Mouse (Mus musculus): ENCODE results near the gene Btbd16. TPM values are rescaled to one million over a fixed set of nuclear protein-coding genes. Genes with fewer than 3 reads are reported as not detected.
A peak's percentile ranks its signal among the peaks of the same experiment; 100 is the strongest.

The Btbd16 gene
- total RNA-seq, 2 experiments from 2014 or later: 0.74 to 0.94 TPM

- peak in 1 of 2 experiments; percentile 27 for DNase-seq (ENCODE audit: low spot score in 2 of 2)
Observed at GRCm38 (mm10) chr7:130860721-130861142, 86.9 kb downstream of the Btbd16 start.

- DNase-seq (ENCODE audit: low spot score in 2 of 2): peak; percentile 26 to 58
Observed at GRCm38 (mm10) chr7:130862501-130862900, 88.6 kb downstream of the Btbd16 start.

GRCm38 (mm10) chr7:130864711-130865110 is 90.8 kb downstream of the Btbd16 start:
- no peak for DNase-seq (ENCODE audit: low spot score in 2 of 2)

GRCm38 (mm10) chr7:130865613-130866591 is 92.0 kb downstream of the Btbd16 start, which contains the start of gene Plekha1:
Plekha1 (plus strand) TSS chr7:130865756.
- DNase-seq (ENCODE audit: low spot score in 2 of 2): peak; percentile 99

- DNase-seq (ENCODE audit: low spot score in 2 of 2): no peak
Observed at GRCm38 (mm10) chr7:130866640-130867039, 92.8 kb downstream of the Btbd16 start.

- DNase-seq (ENCODE audit: low spot score in 2 of 2): no peak
Observed at GRCm38 (mm10) chr7:130867256-130867655, 93.4 kb downstream of the Btbd16 start.

Other genes with a start within 250 kb of the Btbd16 start
- 10 to 100 TPM; 40.7 to 44.1 TPM for gene Nsmce4a, start 201.0 kb upstream of the Btbd16 start, total RNA-seq (2021)
- gene Tacc2, start 196.6 kb upstream of the Btbd16 start, total RNA-seq (2021): 10 to 100 TPM; 73.8 to 77.5 TPM
- gene Plekha1, start 91.7 kb downstream of the Btbd16 start, total RNA-seq (2021): 10 to 100 TPM; 84.7 TPM
- gene Htra1, start 162.0 kb downstream of the Btbd16 start, total RNA-seq (2021): 100 to 1,000 TPM; 257 to 274 TPM